Mouse (Mus musculus) MEL-GATA-1-ER (cell line): ENCODE data around the gene Slc22a5.
"Not testable (repeated sequence)": the region's sequence is repeated elsewhere in the genome, so short reads cannot be mapped to it uniquely, and the experiment has no call there.

ENCODE experiments used
- DNase-seq: peaks from one replicate; pipeline ENCODE4 v3.0.0-alpha.2; 2012; ENCODE audit warnings: low read depth; ENCODE audit errors: extremely low read depth

Gene Slc22a5

GRCm38 (mm10) chr11:53891505-53892451 lies at the start of gene Slc22a5:
Slc22a5 (minus strand) TSS chr11:53891660.
- peak; percentile 92 for DNase-seq

GRCm38 (mm10) chr11:53931944-53932318 lies 40.5 kb upstream of the Slc22a5 start:
- DNase-seq, result not testable (repeated sequence)

GRCm38 (mm10) chr11:53931091-53931943 lies 39.9 kb upstream of the Slc22a5 start:
- peak; percentile 32 for DNase-seq

GRCm38 (mm10) chr11:53929741-53930140 lies 38.3 kb upstream of the Slc22a5 start:
- no peak for DNase-seq

GRCm38 (mm10) chr11:53928585-53928984 lies 37.1 kb upstream of the Slc22a5 start:
- no peak for DNase-seq

GRCm38 (mm10) chr11:53926303-53926702 lies 34.8 kb upstream of the Slc22a5 start:
- no peak for DNase-seq

- DNase-seq, result no peak
These were observed 27.4 kb upstream of the Slc22a5 start for GRCm38 (mm10) chr11:53918851-53919250.

GRCm38 (mm10) chr11:53911011-53911410 lies 19.6 kb upstream of the Slc22a5 start:
- no peak for DNase-seq

GRCm38 (mm10) chr11:53908686-53909085 lies 17.2 kb upstream of the Slc22a5 start:
- no peak for DNase-seq

GRCm38 (mm10) chr11:53904534-53904925 lies 13.1 kb upstream of the Slc22a5 start:
- no peak for DNase-seq

GRCm38 (mm10) chr11:53903781-53904533 lies 12.5 kb upstream of the Slc22a5 start:
- no peak for DNase-seq

GRCm38 (mm10) chr11:53902741-53903140 lies 11.3 kb upstream of the Slc22a5 start:
- DNase-seq, result no peak

GRCm38 (mm10) chr11:53900991-53901390 lies 9.5 kb upstream of the Slc22a5 start:
- DNase-seq, result no peak

- no peak for DNase-seq
These were observed 8.5 kb upstream of the Slc22a5 start for GRCm38 (mm10) chr11:53899981-53900380.

GRCm38 (mm10) chr11:53899004-53899403 lies 7.5 kb upstream of the Slc22a5 start:
- DNase-seq, result no peak

GRCm38 (mm10) chr11:53896935-53897334 lies 5.5 kb upstream of the Slc22a5 start:
- DNase-seq, result no peak

- no peak for DNase-seq
These were observed 2.0 kb upstream of the Slc22a5 start for GRCm38 (mm10) chr11:53893451-53893850.

- DNase-seq, result peak; percentile 75
These were observed 1.4 kb upstream of the Slc22a5 start for GRCm38 (mm10) chr11:53892716-53893416.

- DNase-seq, result no peak
These were observed 455 bp downstream of the Slc22a5 start for GRCm38 (mm10) chr11:53890906-53891504.

GRCm38 (mm10) chr11:53890225-53890624 lies 1.2 kb downstream of the Slc22a5 start:
- DNase-seq, result no peak
